Mouse (Mus musculus): ENCODE data around the gene Gm44790. TPM values are rescaled to one million over a fixed set of nuclear protein-coding genes. Genes with fewer than 3 reads are reported as not detected.

The Gm44790 gene
- polyA plus RNA-seq, 2 experiments, result 0.77 to 1.5 TPM

GRCm38 (mm10) chr6:86439119-86439496, 12.7 kb downstream of the Gm44790 start:
- no peaks in the 10 kb centered on the region for H3K9me3 ChIP-seq (ENCODE audit: control insufficient read depth, low read length)
- H3K4me2 ChIP-seq (replicated peaks; ENCODE audit: low read depth, low read length, severe bottlenecking), result peak overlapping the region; percentile 58
- DNase-seq (ENCODE audit: low spot score) (no peak), ATAC-seq (ENCODE audit: low FRiP score, low read depth) (no peak)
- H3K27me3 ChIP-seq (ENCODE audit: control insufficient read depth, insufficient read depth, low read length), result no peaks in the 10 kb centered on the region
- no peak for TF ChIP-seq POLR2A (IDR thresholded peaks at IDR 0.05; ENCODE audit: borderline replicate concordance, extremely low read depth, insufficient read depth, insufficient read length)
- H3K9ac ChIP-seq (ENCODE audit: low read depth, low read length, severe bottlenecking), result peak overlapping the region; percentile 69
- peaks cover 6% of the 10 kb centered on the region; the same call in 1 of the 2 replicates for H3K4me1 ChIP-seq (ENCODE audit: control insufficient read depth, insufficient read depth, low read length)
- peak overlapping the region; percentile 57 for H3K4me3 ChIP-seq (replicated peaks; ENCODE audit: low read length)
- H3K36me3 ChIP-seq (ENCODE audit: control insufficient read depth, insufficient read depth, low read length), result peaks cover 31% of the 10 kb centered on the region
- peak overlapping the region; percentile 94 for H3K27ac ChIP-seq (replicated peaks; ENCODE audit: low read depth, low read length)
- 5% methylated on average over 13 of the region's 13 CpGs for WGBS

DNA sequence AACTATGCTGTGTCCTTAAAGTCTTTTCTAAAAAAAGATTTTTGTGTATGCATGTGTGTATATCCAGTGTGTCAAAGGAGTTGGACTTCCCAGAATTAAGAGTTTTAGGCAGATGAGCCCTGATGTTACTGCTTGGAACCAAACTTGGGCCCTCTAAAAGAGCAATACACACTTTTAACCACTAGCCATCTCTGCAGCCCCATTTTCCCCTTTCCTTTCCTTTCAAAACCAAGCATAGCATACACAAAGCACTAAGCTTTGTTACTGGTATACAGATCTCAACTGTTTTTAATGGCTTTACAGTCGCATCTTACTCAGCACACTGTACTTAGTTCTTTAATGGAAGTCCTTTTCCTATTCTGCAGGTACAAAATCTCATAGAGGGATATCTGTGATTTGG, 13.1 kb downstream of the Gm44790 start:
- H3K9ac ChIP-seq (ENCODE audit: low read depth, low read length, severe bottlenecking), result peak overlapping the region; percentile 69; the same call in 1 of the 2 replicates
- DNase-seq (ENCODE audit: low spot score) (no peak), ATAC-seq (ENCODE audit: low FRiP score, low read depth) (no peak)
- peak overlapping the region; percentile 57 for H3K4me3 ChIP-seq (replicated peaks; ENCODE audit: low read length)
- H3K36me3 ChIP-seq (ENCODE audit: control insufficient read depth, insufficient read depth, low read length), result peaks cover 31% of the 10 kb centered on the region
- H3K9me3 ChIP-seq (ENCODE audit: control insufficient read depth, low read length), result no peaks in the 10 kb centered on the region
- no peak for TF ChIP-seq POLR2A (IDR thresholded peaks at IDR 0.05; ENCODE audit: borderline replicate concordance, extremely low read depth, insufficient read depth, insufficient read length)
- H3K27ac ChIP-seq (replicated peaks; ENCODE audit: low read depth, low read length), result no peak overlapping the region
- H3K27me3 ChIP-seq (ENCODE audit: control insufficient read depth, insufficient read depth, low read length), result no peaks in the 10 kb centered on the region
- H3K4me2 ChIP-seq (replicated peaks; ENCODE audit: low read depth, low read length, severe bottlenecking), result peak overlapping the region; percentile 58
- peaks cover 6% of the 10 kb centered on the region; the same call in 1 of the 2 replicates for H3K4me1 ChIP-seq (ENCODE audit: control insufficient read depth, insufficient read depth, low read length)
- 80% methylated on average over 1 of the region's 1 CpGs for WGBS

DNA sequence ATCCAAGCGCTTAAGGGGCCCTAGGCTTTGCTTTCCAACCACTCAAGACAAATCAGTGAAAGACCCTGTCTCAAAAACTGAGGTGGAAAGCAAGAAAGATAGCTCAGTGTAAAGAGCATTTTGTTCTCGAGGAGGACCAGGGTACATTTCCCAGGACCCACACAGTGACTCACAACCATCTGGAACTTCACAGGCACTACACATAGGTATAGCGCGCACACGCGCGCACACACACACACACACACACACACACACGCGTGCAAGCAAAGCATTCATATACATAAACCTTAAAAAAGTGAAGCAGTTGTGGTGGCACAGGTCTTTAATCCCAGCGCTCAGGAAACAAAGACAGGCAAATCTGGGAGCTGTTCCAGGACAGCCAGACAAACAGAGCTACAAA, 15.1 kb downstream of the Gm44790 start:
- H3K4me1 ChIP-seq (ENCODE audit: control insufficient read depth, insufficient read depth, low read length), result peaks cover 6% of the 10 kb centered on the region; the same call in 1 of the 2 replicates
- H3K27ac ChIP-seq (replicated peaks; ENCODE audit: low read depth, low read length), result no peak overlapping the region
- DNase-seq (ENCODE audit: low spot score) (no peak), ATAC-seq (ENCODE audit: low FRiP score, low read depth) (no peak)
- WGBS, result 94% methylated on average over 10 of the region's 10 CpGs
- no peak overlapping the region for H3K4me3 ChIP-seq (replicated peaks; ENCODE audit: low read length)
- no peak overlapping the region for H3K9ac ChIP-seq (ENCODE audit: low read depth, low read length, severe bottlenecking)
- no peaks in the 10 kb centered on the region for H3K27me3 ChIP-seq (ENCODE audit: control insufficient read depth, insufficient read depth, low read length)
- H3K9me3 ChIP-seq (ENCODE audit: control insufficient read depth, low read length), result no peaks in the 10 kb centered on the region
- no peak overlapping the region for H3K4me2 ChIP-seq (replicated peaks; ENCODE audit: low read depth, low read length, severe bottlenecking)
- H3K36me3 ChIP-seq (ENCODE audit: control insufficient read depth, insufficient read depth, low read length), result peaks cover 24% of the 10 kb centered on the region
- no peak for TF ChIP-seq POLR2A (IDR thresholded peaks at IDR 0.05; ENCODE audit: borderline replicate concordance, extremely low read depth, insufficient read depth, insufficient read length)

- no peaks in the 10 kb centered on the region for H3K4me1 ChIP-seq (ENCODE audit: control insufficient read depth, insufficient read depth, low read length)
- no peak overlapping the region for H3K27ac ChIP-seq (replicated peaks; ENCODE audit: low read depth, low read length)
- no peaks in the 10 kb centered on the region for H3K27me3 ChIP-seq (ENCODE audit: control insufficient read depth, insufficient read depth, low read length)
- H3K4me3 ChIP-seq (replicated peaks; ENCODE audit: low read length), result no peak overlapping the region
- peaks cover 52% of the 10 kb centered on the region for H3K36me3 ChIP-seq (ENCODE audit: control insufficient read depth, insufficient read depth, low read length)
- no peak overlapping the region for H3K4me2 ChIP-seq (replicated peaks; ENCODE audit: low read depth, low read length, severe bottlenecking)
- TF ChIP-seq POLR2A (IDR thresholded peaks at IDR 0.05; ENCODE audit: borderline replicate concordance, extremely low read depth, insufficient read depth, insufficient read length), result no peak
- H3K9ac ChIP-seq (ENCODE audit: low read depth, low read length, severe bottlenecking), result no peak overlapping the region
- no peaks in the 10 kb centered on the region for H3K9me3 ChIP-seq (ENCODE audit: control insufficient read depth, low read length)
- WGBS, result 93% methylated on average over 18 of the region's 18 CpGs
- ATAC-seq (ENCODE audit: low FRiP score, low read depth), result no peak
- no peak for DNase-seq (ENCODE audit: low spot score)
Measured at GRCm38 (mm10) chr6:86445551-86445950, 19.1 kb downstream of the Gm44790 start.

DNA sequence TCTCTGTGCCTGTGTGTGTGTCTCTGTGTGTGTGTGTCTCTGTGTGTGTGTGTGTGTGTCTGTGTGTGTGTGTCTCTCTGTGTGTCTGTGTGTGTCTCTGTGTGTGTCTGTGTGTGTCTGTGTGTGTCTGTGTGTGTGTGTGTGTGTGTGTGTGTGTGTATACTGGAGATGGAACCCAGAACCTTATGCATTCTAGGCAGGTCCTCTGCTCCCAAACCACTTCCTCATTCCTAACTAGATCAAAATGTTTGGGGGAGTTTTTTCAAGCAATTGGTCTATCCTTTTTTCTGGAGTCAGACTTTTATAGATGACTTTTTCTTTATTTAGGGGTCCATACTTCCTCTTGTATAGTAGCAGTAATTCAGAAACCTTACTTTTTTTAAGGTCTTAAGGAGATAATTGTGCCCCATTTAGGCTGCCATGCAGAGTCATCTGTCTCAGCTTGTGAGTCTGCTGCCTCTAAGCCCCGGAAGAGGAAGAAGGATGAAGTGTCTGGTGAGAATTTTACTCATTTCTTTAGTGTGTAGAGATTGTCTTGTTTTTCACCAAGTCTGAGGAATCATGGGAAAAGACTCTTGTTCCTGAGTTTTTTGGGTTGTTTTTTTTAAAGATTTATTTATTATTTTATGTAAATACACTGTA, 20.6 kb downstream of the Gm44790 start:
- H3K4me2 ChIP-seq (replicated peaks; ENCODE audit: low read depth, low read length, severe bottlenecking), result no peak overlapping the region
- ATAC-seq (ENCODE audit: low FRiP score, low read depth), result no peak
- 90% methylated on average over 1 of the region's 1 CpGs for WGBS
- no peak overlapping the region for H3K4me3 ChIP-seq (replicated peaks; ENCODE audit: low read length)
- no peaks in the 10 kb centered on the region for H3K4me1 ChIP-seq (ENCODE audit: control insufficient read depth, insufficient read depth, low read length)
- no peak overlapping the region for H3K27ac ChIP-seq (replicated peaks; ENCODE audit: low read depth, low read length)
- no peaks in the 10 kb centered on the region for H3K9me3 ChIP-seq (ENCODE audit: control insufficient read depth, low read length)
- H3K9ac ChIP-seq (ENCODE audit: low read depth, low read length, severe bottlenecking), result no peak overlapping the region
- H3K27me3 ChIP-seq (ENCODE audit: control insufficient read depth, insufficient read depth, low read length), result no peaks in the 10 kb centered on the region
- TF ChIP-seq POLR2A (IDR thresholded peaks at IDR 0.05; ENCODE audit: borderline replicate concordance, extremely low read depth, insufficient read depth, insufficient read length), result no peak
- DNase-seq (ENCODE audit: low spot score), result no peak
- peaks cover 59% of the 10 kb centered on the region for H3K36me3 ChIP-seq (ENCODE audit: control insufficient read depth, insufficient read depth, low read length)
